Mouse (Mus musculus): Measurements from ENCODE around the gene Wasf3. TPM values are rescaled to one million over a fixed set of nuclear protein-coding genes. Genes with fewer than 3 reads are reported as not detected.

The Wasf3 gene
- total and polyA plus RNA-seq, 3 experiments: not detected

DNA sequence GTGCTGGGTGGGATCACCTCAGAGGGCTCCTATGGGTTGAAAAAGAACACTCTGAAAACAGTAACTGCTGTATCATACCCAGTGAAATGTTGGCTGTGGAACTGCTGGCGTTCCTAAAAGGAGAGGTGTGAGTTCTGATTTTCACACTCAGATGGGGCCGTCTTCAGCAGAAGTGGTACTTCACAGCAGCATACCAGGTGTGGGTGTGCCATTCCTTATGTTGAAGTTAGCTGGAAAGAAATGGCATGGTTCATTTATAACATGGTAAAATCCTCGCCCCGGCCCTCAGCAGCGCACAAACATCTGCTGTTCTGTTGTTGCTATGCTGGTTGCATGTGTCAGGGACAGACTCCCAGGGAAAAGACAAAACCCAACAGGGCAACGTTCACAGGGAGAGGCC lies 68.8 kb downstream of the Wasf3 start:
- H3K36me3 ChIP-seq (ENCODE audit: control insufficient read depth in 1 of 2, insufficient read depth in 2 of 2, low read length in 2 of 2): no peaks in the 10 kb centered on the region
- TF ChIP-seq TCF12 (IDR thresholded peaks at IDR 0.05; ENCODE audit: low read depth, low read length) (no peak), MAFK (IDR thresholded peaks at IDR 0.05; ENCODE audit: borderline replicate concordance, low read depth, low read length) (no peak), CTCF (IDR thresholded peaks at IDR 0.05 in 2 of 3, conservative IDR thresholded peaks at IDR 0.05 in 1 of 3; ENCODE audit: control insufficient read depth in 1 of 3, insufficient read depth in 1 of 3, low read depth in 2 of 3, low read length in 3 of 3, poor library complexity in 1 of 3, severe bottlenecking in 1 of 3) (no peak), ELF1 (IDR thresholded peaks at IDR 0.05; ENCODE audit: low read depth, low read length) (no peak), HCFC1 (IDR thresholded peaks at IDR 0.05; ENCODE audit: low read depth, low read length) (no peak), RAD21 (IDR thresholded peaks at IDR 0.05; ENCODE audit: low read depth, low read length) (no peak), USF2 (IDR thresholded peaks at IDR 0.05; ENCODE audit: borderline replicate concordance in 1 of 2, insufficient read depth in 1 of 2, low read depth in 1 of 2, low read length in 2 of 2) (no peak), SIN3A (IDR thresholded peaks at IDR 0.05; ENCODE audit: low read length) (no peak), SMC3 (IDR thresholded peaks at IDR 0.05; ENCODE audit: low read depth, low read length) (no peak), EP300 (IDR thresholded peaks at IDR 0.05; ENCODE audit: low read depth in 1 of 2, low read length in 2 of 2) (no peak), NELFE (IDR thresholded peaks at IDR 0.05; ENCODE audit: low read depth, low read length) (no peak)
- no peak for DNase-seq (ENCODE audit: low read depth, low spot score)

DNA sequence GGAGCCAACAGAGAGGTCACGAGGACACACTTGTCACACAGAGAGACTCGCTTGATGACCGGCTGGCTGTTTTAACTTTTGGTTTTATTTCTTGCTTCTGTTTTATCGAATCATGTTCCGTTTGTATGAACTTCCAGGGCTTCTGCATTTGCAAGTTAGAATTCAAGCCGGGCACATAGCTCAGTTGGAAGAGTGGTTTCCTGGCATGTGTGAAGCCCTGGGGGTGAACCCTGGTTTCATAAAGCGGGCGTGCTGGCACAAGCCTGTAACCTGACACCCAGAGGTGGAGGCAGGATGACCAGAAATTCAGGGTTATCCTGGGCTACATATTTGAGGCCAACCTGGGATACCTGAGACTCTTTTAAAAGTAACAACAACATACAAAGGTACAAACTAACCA lies 76.8 kb downstream of the Wasf3 start:
- no peak for DNase-seq (ENCODE audit: low read depth, low spot score)
- H3K4me1 ChIP-seq (ENCODE audit: control insufficient read depth in 1 of 2, insufficient read depth in 2 of 2, low read length in 2 of 2): no peaks in the 10 kb centered on the region
- no peak overlapping the region for H3K9ac ChIP-seq (ENCODE audit: control insufficient read depth, low read depth, low read length, poor library complexity, severe bottlenecking)
- no peaks in the 10 kb centered on the region for H3K27me3 ChIP-seq (ENCODE audit: control insufficient read depth in 1 of 2, insufficient read depth in 2 of 2, low read length in 2 of 2)
- H3K27ac ChIP-seq (ENCODE audit: control insufficient read depth, low read depth, low read length): no peak overlapping the region
- H3K79me2 ChIP-seq (ENCODE audit: control insufficient read depth, insufficient read depth, low read length, poor library complexity): no peaks in the 10 kb centered on the region
- no peak for TF ChIP-seq ZC3H11A (IDR thresholded peaks at IDR 0.05; ENCODE audit: low read depth, low read length)
- TF ChIP-seq USF2 (IDR thresholded peaks at IDR 0.05; ENCODE audit: borderline replicate concordance in 1 of 2, insufficient read depth in 1 of 2, low read depth in 1 of 2, low read length in 2 of 2): no peak
- no peak overlapping the region for H3K4me3 ChIP-seq (ENCODE audit: control insufficient read depth in 1 of 2, insufficient read depth in 1 of 2, low read depth in 2 of 2, low read length in 2 of 2)
- no peaks in the 10 kb centered on the region for H3K9me3 ChIP-seq (replicated peaks; ENCODE audit: insufficient read depth, low read length)
- no peaks in the 10 kb centered on the region for H3K36me3 ChIP-seq (ENCODE audit: control insufficient read depth in 1 of 2, insufficient read depth in 2 of 2, low read length in 2 of 2)

More for the DNA sequence above, 68.8 kb downstream of the Wasf3 start:
- no peaks in the 10 kb centered on the region for H3K9me3 ChIP-seq (replicated peaks; ENCODE audit: insufficient read depth, low read length)
- no peaks in the 10 kb centered on the region for H3K27me3 ChIP-seq (ENCODE audit: control insufficient read depth in 1 of 2, insufficient read depth in 2 of 2, low read length in 2 of 2)
- H3K9ac ChIP-seq (ENCODE audit: control insufficient read depth, low read depth, low read length, poor library complexity, severe bottlenecking): no peak overlapping the region
- no peaks in the 10 kb centered on the region for H3K4me1 ChIP-seq (ENCODE audit: control insufficient read depth in 1 of 2, insufficient read depth in 2 of 2, low read length in 2 of 2)
- no peak overlapping the region for H3K4me3 ChIP-seq (ENCODE audit: control insufficient read depth in 1 of 2, insufficient read depth in 1 of 2, low read depth in 2 of 2, low read length in 2 of 2)
- H3K79me2 ChIP-seq (ENCODE audit: control insufficient read depth, insufficient read depth, low read length, poor library complexity): no peaks in the 10 kb centered on the region
- H3K27ac ChIP-seq (ENCODE audit: control insufficient read depth, low read depth, low read length): no peak overlapping the region

DNA sequence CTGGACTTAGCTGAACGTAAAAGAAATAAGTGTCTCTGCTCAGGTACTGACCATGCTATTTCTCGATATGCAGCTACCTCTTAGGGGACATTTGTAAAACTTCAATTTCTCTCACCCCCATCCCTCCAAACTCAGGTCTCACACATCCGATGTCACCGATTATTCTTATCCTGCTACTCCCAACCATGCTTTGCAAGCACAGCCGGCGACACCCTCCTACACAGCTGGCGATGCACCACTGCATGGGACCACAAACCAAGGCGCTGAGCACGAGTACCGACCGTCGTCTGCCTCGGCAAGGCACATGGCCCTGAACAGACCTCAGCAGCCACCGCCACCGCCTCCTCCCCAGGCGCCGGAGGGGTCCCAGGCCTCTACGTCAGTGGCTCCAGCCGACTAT lies 81.9 kb downstream of the Wasf3 start:
- no peaks in the 10 kb centered on the region for H3K4me1 ChIP-seq (ENCODE audit: control insufficient read depth in 1 of 2, insufficient read depth in 2 of 2, low read length in 2 of 2)
- no peak overlapping the region for H3K9ac ChIP-seq (ENCODE audit: control insufficient read depth, low read depth, low read length, poor library complexity, severe bottlenecking)
- no peak overlapping the region for H3K27ac ChIP-seq (ENCODE audit: control insufficient read depth, low read depth, low read length)
- H3K79me2 ChIP-seq (ENCODE audit: control insufficient read depth, insufficient read depth, low read length, poor library complexity): no peaks in the 10 kb centered on the region
- H3K27me3 ChIP-seq (ENCODE audit: control insufficient read depth in 1 of 2, insufficient read depth in 2 of 2, low read length in 2 of 2): no peaks in the 10 kb centered on the region
- no peak for DNase-seq (ENCODE audit: low read depth, low spot score)
- TF ChIP-seq KAT2A (conservative IDR thresholded peaks at IDR 0.05; ENCODE audit: low read depth, low read length) (no peak), MXI1 (IDR thresholded peaks at IDR 0.05; ENCODE audit: low read depth, low read length) (no peak), CHD1 (IDR thresholded peaks at IDR 0.05; ENCODE audit: low read depth, low read length) (no peak), ZMIZ1 (IDR thresholded peaks at IDR 0.05; ENCODE audit: low read depth, low read length) (no peak)
- H3K36me3 ChIP-seq (ENCODE audit: control insufficient read depth in 1 of 2, insufficient read depth in 2 of 2, low read length in 2 of 2): no peaks in the 10 kb centered on the region
- no peaks in the 10 kb centered on the region for H3K9me3 ChIP-seq (replicated peaks; ENCODE audit: insufficient read depth, low read length)
- H3K4me3 ChIP-seq (ENCODE audit: control insufficient read depth in 1 of 2, insufficient read depth in 1 of 2, low read depth in 2 of 2, low read length in 2 of 2): no peak overlapping the region
